In the genomic region with DNA sequence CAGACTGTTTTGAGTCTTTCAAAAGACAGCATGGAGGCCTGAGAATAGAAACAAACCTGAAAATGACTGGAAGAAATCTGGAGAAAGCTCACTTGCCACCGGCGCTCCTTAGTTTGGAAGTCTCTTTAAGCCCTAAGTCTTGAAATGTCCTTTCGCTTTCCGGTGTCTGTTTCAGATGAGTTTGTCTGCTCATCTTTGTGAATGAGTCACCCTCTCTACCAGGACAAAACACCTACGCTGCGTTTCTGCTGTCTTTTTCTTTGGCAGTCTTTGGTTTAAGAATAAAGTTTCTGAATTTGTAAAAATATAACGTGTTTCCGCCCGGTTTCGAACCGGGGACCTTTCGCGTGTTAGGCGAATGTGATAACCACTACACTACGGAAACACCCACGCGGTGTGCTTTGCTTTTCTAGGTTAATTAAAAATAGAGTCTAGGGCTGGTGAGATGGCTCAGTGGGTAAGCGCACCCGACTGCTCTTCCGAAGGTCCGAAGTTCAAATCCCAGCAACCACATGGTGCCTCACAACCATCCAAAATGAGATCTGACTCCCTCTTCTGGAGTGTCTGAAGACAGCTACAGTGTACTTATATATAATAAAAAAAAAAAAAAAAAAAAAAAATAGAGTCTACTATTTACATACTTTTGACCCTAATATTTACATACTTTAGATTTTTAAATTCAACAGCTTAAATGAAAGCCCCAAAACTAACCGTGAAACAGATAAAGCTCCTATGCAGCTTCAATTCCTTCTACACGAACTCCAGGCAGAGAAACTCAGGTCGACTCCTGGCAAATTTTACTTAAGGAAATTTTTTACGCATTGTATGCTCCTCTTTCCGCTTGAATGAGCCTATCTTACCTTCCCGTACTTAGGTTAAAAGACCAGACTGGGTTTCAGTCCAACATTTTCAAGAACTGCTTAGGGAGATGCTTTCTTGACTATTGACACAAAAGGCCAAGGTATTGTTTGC, we compare ENCODE assay signal across 8 mouse cellular contexts. TPM values are rescaled to one million over a fixed set of nuclear protein-coding genes. Genes with fewer than 3 reads are reported as not detected.
DNase-seq lines count a peak whose midpoint lies in the region; ATAC-seq lines count a peak whose summit lies in the region.

No protein-coding gene starts in this region.

- peak overlapping the region; percentile 36 for H3K4me3 ChIP-seq in forebrain, embryonic 10.5 days
- peak overlapping the region; percentile 25; the same call in 1 of the 2 replicates for H3K4me3 ChIP-seq in heart, embryonic 16.5 days (ENCODE audit: low read length)
- H3K4me3 ChIP-seq in liver, embryonic 16.5 days (ENCODE audit: low read depth, low read length) = peak overlapping the region; percentile 41

- WGBS in forebrain, embryonic 10.5 days = 14% methylated on average over 27 of the region's 27 CpGs
- WGBS in heart, embryonic 16.5 days = 16% methylated on average over 27 of the region's 27 CpGs
- 12% methylated on average over 27 of the region's 27 CpGs for WGBS in liver, embryonic 16.5 days (ENCODE audit: insufficient replicate concordance)

- H3K9ac ChIP-seq in heart, embryonic 16.5 days (ENCODE audit: low read length) = no peak overlapping the region
- peak overlapping the region; percentile 21; the same call in 1 of the 2 replicates for H3K9ac ChIP-seq in liver, embryonic 16.5 days (ENCODE audit: low read depth, low read length)

- H3K36me3 ChIP-seq in forebrain, embryonic 10.5 days (replicated peaks) = no peaks in the 10 kb centered on the region
- H3K36me3 ChIP-seq in heart, embryonic 16.5 days (ENCODE audit: control insufficient read depth, insufficient read depth) = no peaks in the 10 kb centered on the region
- H3K36me3 ChIP-seq in liver, embryonic 16.5 days (ENCODE audit: control insufficient read depth, insufficient read depth) = no peaks in the 10 kb centered on the region

- peaks cover 19% of the 10 kb centered on the region for H3K4me1 ChIP-seq in forebrain, embryonic 10.5 days
- H3K4me1 ChIP-seq in heart, embryonic 16.5 days (ENCODE audit: control insufficient read depth, insufficient read depth, low read length) = peaks cover 6% of the 10 kb centered on the region
- H3K4me1 ChIP-seq in liver, embryonic 16.5 days (ENCODE audit: control insufficient read depth, low read depth, low read length) = peaks cover 22% of the 10 kb centered on the region

- H3K27me3 ChIP-seq in forebrain, embryonic 10.5 days (ENCODE audit: poor library complexity, severe bottlenecking) = peaks cover 80% of the 10 kb centered on the region
- peaks cover 36% of the 10 kb centered on the region for H3K27me3 ChIP-seq in heart, embryonic 16.5 days (ENCODE audit: control insufficient read depth, insufficient read depth, low read length)
- peaks cover 35% of the 10 kb centered on the region for H3K27me3 ChIP-seq in liver, embryonic 16.5 days (ENCODE audit: control insufficient read depth, insufficient read depth, low read depth, low read length)

- peak; percentile 91 for DNase-seq in ES-CJ7 (ENCODE audit: low read depth, low spot score)
- DNase-seq in adrenal gland, postnatal 25 days = peak; percentile 67
- peak; percentile 87 for DNase-seq in forebrain, embryonic 10.5 days (ENCODE audit: extremely low spot score, low spot score)
- DNase-seq in kidney, postnatal 4 days = peak; percentile 75 to 83
- peak; percentile 88 for DNase-seq in thymus, postnatal 4 days

- peak; percentile 84 for ATAC-seq in heart, embryonic 16.5 days (replicated peaks; ENCODE audit: extremely low read depth, insufficient read depth, low FRiP score)
- peak; percentile 87 for ATAC-seq in liver, embryonic 16.5 days (ENCODE audit: low read depth)
- ATAC-seq in neutrophil, adult 5-6 weeks (ENCODE audit: extremely low read depth, insufficient number of reproducible peaks, low FRiP score, poor library complexity, severe bottlenecking) = peak; percentile 85

- peaks cover 4% of the 10 kb centered on the region; the same call in 1 of the 2 replicates for H3K9me3 ChIP-seq in forebrain, embryonic 10.5 days
- no peaks in the 10 kb centered on the region for H3K9me3 ChIP-seq in heart, embryonic 16.5 days (replicated peaks; ENCODE audit: control insufficient read depth, low read length)
- H3K9me3 ChIP-seq in liver, embryonic 16.5 days (replicated peaks; ENCODE audit: control insufficient read depth, low read length) = no peaks in the 10 kb centered on the region

- H3K4me2 ChIP-seq in heart, embryonic 16.5 days (ENCODE audit: low read depth, low read length) = peak overlapping the region; percentile 29; the same call in 1 of the 2 replicates
- H3K4me2 ChIP-seq in liver, embryonic 16.5 days (ENCODE audit: low read depth, low read length) = peak overlapping the region; percentile 57

- H3K27ac ChIP-seq in forebrain, embryonic 10.5 days = no peak overlapping the region
- no peak overlapping the region for H3K27ac ChIP-seq in heart, embryonic 16.5 days (ENCODE audit: low read length)
- H3K27ac ChIP-seq in liver, embryonic 16.5 days (ENCODE audit: low read length) = no peak overlapping the region

RNA-seq across cellular contexts. Expression of a gene that starts 6.2 kb away (rescaled TPM):
- total RNA-seq in adrenal gland, postnatal 25 days (2021) = not detected in 2 replicates
- 0.26 and 0.41 TPM in 2 replicates for polyA plus RNA-seq in forebrain, embryonic 10.5 days (2016; fragmentation: Nextera tagmentation; extraction: Ambion mirVana)
- polyA plus RNA-seq in heart, embryonic 16.5 days (2015; fragmentation: Nextera tagmentation; extraction: Ambion mirVana) = 62.9 and 135 TPM in 2 replicates
- 0.54 and 0.72 TPM in 2 replicates for polyA plus RNA-seq in liver, embryonic 16.5 days (2015; fragmentation: Nextera tagmentation; extraction: Ambion mirVana)
- 0.61 and 2.9 TPM in 2 replicates for total RNA-seq in neutrophil, adult 5-6 weeks (2017)

RNA-seq across cellular contexts. Expression of a gene that starts 19.6 kb away (rescaled TPM):
- total RNA-seq in adrenal gland, postnatal 25 days (2021) = 30.0 and 61.8 TPM in 2 replicates
- polyA plus RNA-seq in forebrain, embryonic 10.5 days (2016; fragmentation: Nextera tagmentation; extraction: Ambion mirVana) = 12.1 and 14.3 TPM in 2 replicates
- polyA plus RNA-seq in heart, embryonic 16.5 days (2015; fragmentation: Nextera tagmentation; extraction: Ambion mirVana) = 5.3 and 7.9 TPM in 2 replicates
- 13.7 and 18.8 TPM in 2 replicates for polyA plus RNA-seq in liver, embryonic 16.5 days (2015; fragmentation: Nextera tagmentation; extraction: Ambion mirVana)
- total RNA-seq in neutrophil, adult 5-6 weeks (2017) = 15.1 and 66.2 TPM in 2 replicates

RNA-seq across cellular contexts. Expression of a gene that starts 19.9 kb away (rescaled TPM):
- 121 and 135 TPM in 2 replicates for total RNA-seq in adrenal gland, postnatal 25 days (2021)
- polyA plus RNA-seq in forebrain, embryonic 10.5 days (2016; fragmentation: Nextera tagmentation; extraction: Ambion mirVana) = 6.4 and 7.7 TPM in 2 replicates
- polyA plus RNA-seq in heart, embryonic 16.5 days (2015; fragmentation: Nextera tagmentation; extraction: Ambion mirVana) = 1.6 and 3.1 TPM in 2 replicates
- polyA plus RNA-seq in liver, embryonic 16.5 days (2015; fragmentation: Nextera tagmentation; extraction: Ambion mirVana) = 2.9 and 4.7 TPM in 2 replicates
- 11.9 and 12.2 TPM in 2 replicates for total RNA-seq in neutrophil, adult 5-6 weeks (2017)

RNA-seq across cellular contexts. Expression of a gene that starts 25.4 kb away (rescaled TPM):
- 82.8 and 97.8 TPM in 2 replicates for total RNA-seq in adrenal gland, postnatal 25 days (2021)
- polyA plus RNA-seq in forebrain, embryonic 10.5 days (2016; fragmentation: Nextera tagmentation; extraction: Ambion mirVana) = 53.1 and 58.6 TPM in 2 replicates
- polyA plus RNA-seq in heart, embryonic 16.5 days (2015; fragmentation: Nextera tagmentation; extraction: Ambion mirVana) = 9.0 and 10.6 TPM in 2 replicates
- 47.5 and 58.3 TPM in 2 replicates for polyA plus RNA-seq in liver, embryonic 16.5 days (2015; fragmentation: Nextera tagmentation; extraction: Ambion mirVana)
- 59.4 and 71.0 TPM in 2 replicates for total RNA-seq in neutrophil, adult 5-6 weeks (2017)

RNA-seq across cellular contexts. Expression of a gene that starts 27.0 kb away (rescaled TPM):
- total RNA-seq in adrenal gland, postnatal 25 days (2021) = 50.6 and 64.7 TPM in 2 replicates
- polyA plus RNA-seq in forebrain, embryonic 10.5 days (2016; fragmentation: Nextera tagmentation; extraction: Ambion mirVana) = 54.9 and 55.0 TPM in 2 replicates
- polyA plus RNA-seq in heart, embryonic 16.5 days (2015; fragmentation: Nextera tagmentation; extraction: Ambion mirVana) = 13.3 and 22.0 TPM in 2 replicates
- 13.1 and 20.8 TPM in 2 replicates for polyA plus RNA-seq in liver, embryonic 16.5 days (2015; fragmentation: Nextera tagmentation; extraction: Ambion mirVana)
- 24.6 and 26.2 TPM in 2 replicates for total RNA-seq in neutrophil, adult 5-6 weeks (2017)

Comparison
In these comparisons a context has a peak if more than half of its experiments do, and no peak if none do; other contexts are left out.
1. RNA of a gene that starts 6.2 kb away (polyA plus RNA-seq): 62.9 to 135 TPM in heart, embryonic 16.5 days; 0.54 to 0.72 TPM in liver, embryonic 16.5 days and 0.26 to 0.41 TPM in forebrain, embryonic 10.5 days; every median in the first group is over 10 times any median in the second.
2. Peak in every context shown above with its lines, with median percentiles within 50 percentile points of each other: DNase-seq, H3K4me3 ChIP-seq and ATAC-seq.